Mouse (Mus musculus): ENCODE data around the gene Klhl12.
"Not testable (repeated sequence)": the region's sequence is repeated elsewhere in the genome, so short reads cannot be mapped to it uniquely, and the experiment has no call there.

Gene Klhl12

GRCm38 (mm10) chr1:134517841-134518240, 62.5 kb downstream of the Klhl12 start:
- DNase-seq, result not testable (repeated sequence)

DNA sequence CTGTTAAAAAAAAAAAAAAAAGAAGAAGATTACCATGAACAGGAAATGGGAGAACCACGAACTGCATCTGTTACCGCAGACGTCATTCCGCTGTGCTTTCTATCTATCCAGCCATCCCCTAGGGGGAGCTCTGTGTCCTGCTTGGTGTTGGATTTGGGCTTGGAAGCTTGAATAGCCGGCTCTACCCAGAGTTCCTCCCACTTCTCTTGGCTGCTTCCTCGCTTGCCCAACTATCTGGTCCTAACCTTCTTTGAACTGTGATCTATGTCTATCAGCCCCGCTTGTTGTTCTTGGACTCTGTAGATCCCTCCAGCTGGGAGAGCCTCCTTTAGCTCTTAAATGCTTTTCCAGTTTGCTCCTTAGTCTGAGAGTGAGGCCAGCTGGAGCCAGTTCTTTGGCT, 63.3 kb downstream of the Klhl12 start:
- peak; percentile 90 to 93 for DNase-seq

DNA sequence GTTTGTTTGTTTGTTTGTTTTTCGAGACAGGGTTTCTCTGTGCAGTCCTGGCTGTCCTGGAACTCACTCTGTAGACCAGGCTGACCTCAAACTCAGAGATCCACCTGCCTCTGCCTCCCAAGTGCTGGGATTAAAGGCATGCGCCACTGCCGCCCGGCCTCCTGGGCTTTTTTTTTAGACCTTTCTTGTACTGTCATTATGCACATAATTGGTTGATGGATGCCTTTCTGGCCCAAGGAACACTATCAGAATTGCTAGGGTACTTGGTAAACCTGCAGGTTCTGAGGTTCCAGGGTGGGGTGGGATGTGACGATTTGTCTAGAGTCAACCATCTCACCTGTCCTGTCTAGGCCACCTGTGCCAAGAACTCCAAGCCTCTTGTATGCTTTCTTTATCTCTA, 63.9 kb downstream of the Klhl12 start:
- DNase-seq, result not testable (repeated sequence)

GRCm38 (mm10) chr1:134520001-134520721, 64.8 kb downstream of the Klhl12 start:
- DNase-seq, result no peak

DNA sequence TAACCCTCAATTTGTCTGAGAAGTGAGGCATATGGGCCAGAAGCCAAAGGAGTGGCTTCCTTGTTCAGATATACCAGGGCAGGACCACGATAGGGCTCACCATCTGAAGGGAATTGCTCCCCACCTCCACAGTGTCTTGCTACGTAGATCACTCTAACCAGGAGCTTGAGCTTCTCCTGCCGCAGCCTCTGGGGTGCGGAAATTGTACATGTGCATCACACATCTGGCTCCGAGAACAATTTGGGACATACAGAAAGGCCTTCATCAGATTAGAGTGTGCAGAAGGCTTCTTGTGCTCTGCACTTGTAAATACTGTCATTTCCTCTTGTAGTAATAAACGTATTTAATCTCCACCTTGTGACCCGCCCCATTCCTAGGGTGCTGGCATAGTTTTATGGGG, 65.8 kb downstream of the Klhl12 start:
- no peak for DNase-seq

DNA sequence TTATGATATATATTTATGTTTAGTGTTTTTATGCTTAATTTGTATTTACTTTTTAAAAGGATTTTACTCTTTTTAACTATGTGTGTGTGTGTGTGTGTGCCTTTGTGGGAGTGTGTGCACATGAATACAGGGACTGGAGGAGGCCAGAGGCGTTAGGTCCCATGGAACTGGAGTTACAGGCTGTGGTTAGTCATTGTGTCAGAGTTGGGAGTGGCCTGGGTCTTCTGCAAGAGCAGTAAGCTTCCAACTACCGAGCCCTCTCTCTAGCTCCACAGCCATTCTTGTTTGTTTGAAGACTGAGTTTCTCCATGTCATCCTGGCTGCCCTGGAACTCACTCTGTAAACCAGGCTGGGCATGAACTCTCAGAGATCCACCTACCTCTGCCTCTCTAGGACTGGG, 67.0 kb downstream of the Klhl12 start:
- no peak for DNase-seq

DNA sequence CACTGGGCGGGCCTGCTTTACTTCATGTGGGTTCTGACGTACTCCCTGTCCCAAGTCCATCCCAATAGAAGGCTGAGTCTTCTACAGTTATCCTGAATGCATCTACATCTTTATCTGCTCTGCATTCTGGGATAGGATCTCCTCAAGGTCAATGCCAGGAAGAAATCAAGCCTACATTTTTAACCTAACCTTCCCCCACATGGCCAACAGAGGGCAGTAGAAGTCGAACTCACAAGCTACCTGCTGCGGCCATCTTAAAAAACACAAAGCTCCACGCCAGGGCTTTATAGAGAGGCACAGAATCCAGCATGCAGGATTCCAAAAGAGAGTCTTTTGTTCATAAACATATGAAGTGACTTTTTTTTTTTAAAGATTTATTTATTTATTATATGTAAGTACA, 69.1 kb downstream of the Klhl12 start:
- peak; percentile 20 for DNase-seq

- no peak for DNase-seq
These were observed 69.7 kb downstream of the Klhl12 start for GRCm38 (mm10) chr1:134525015-134525414.

DNA sequence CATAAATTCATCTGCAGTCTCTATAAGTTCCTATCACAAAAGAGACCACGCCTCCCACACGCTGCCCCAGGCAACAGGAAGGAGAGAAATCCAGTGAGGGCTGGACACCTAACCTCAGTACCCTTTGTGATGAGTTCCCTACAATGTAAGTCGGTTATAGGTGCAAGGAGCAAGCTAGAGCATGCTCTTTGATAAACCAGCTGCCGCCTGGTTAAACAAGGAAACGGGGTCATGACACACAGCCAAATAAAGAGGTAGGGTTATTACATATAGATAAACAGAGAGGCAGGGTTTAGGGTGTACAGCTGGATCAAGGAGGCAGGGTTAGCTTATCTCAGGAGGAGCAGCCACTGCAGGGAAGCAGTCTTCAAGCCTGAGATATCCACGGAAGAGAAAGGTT, 71.4 kb downstream of the Klhl12 start:
- DNase-seq, result no peak

GRCm38 (mm10) chr1:134530618-134531017, 75.3 kb downstream of the Klhl12 start:
- no peak for DNase-seq

GRCm38 (mm10) chr1:134533710-134534109, 78.4 kb downstream of the Klhl12 start:
- not testable (repeated sequence) for DNase-seq

DNA sequence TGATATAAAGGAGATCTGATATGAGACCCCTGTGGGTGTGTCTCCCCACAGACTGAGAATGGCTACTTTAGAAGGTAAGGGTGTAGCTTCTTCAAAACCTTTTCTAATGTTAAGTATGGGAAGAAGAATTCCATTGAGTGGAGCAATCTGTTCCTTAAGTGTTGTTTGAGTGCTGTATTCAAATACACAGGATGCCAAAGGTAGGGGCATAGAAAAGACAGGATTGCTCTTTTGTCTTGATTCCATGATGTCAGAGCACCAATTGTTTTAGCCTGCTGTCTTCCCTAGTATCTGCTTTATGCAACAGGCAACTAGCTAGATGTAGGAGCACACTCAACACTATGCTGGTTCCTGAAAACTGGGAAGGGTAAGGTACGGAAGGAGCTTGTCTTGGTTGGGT, 79.7 kb downstream of the Klhl12 start:
- no peak for DNase-seq

- no peak for DNase-seq
These were observed 80.2 kb downstream of the Klhl12 start for GRCm38 (mm10) chr1:134535513-134535912.

DNA sequence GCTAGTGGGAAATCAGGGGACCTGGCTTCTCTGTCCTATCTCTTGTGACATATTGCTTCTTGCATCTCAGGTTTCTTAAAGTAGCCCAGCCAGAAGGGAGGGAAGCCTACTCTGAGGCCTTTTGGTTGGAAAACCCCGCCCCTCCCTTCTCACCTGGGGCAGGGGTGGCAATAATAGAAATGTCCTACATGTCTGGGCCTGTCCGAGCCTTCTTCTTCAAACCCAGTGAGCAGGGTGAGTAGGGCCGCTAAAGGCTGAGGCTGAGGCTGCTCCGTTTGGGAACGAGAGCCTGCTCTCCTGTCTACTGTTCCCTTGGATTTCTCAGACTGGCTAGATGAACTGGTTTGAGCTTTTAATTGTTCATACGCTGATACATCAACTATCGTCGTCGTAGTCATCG, 85.3 kb downstream of the Klhl12 start:
- no peak for DNase-seq
